Mouse (Mus musculus) gastrocnemius, adult 8-10 months (tissue): ENCODE results near the gene 4930524B15Rik. TPM values are rescaled to one million over a fixed set of nuclear protein-coding genes. Genes with fewer than 3 reads are reported as not detected.

ENCODE experiments used
- total RNA-seq, 4 experiments: library from RNA; stranded (reverse); gene quantifications; 2 replicates each; pipeline ENCODE4 v1.2.4; 2022

4930524B15Rik gene
- total RNA-seq, 4 experiments from 2014 or later = not detected

Other genes starting within 250 kb of the 4930524B15Rik start
- gene Cpeb4, start 93.4 kb upstream of the 4930524B15Rik start, total RNA-seq = 100 to 1,000 TPM in 2 of 4 experiments, 10 to 100 TPM in 2; 81.9 to 144 (median 103) TPM
- gene Nsg2, start 34.9 kb downstream of the 4930524B15Rik start, total RNA-seq = under 1 TPM in 2 of 4 experiments, not detected in 2; 0.15 to 0.19 TPM
- gene Il9r, start 234.7 kb downstream of the 4930524B15Rik start, total RNA-seq = under 1 TPM in 1 of 4 experiments, not detected in 3; 0.29 TPM
- gene Snrnp25, start 239.8 kb downstream of the 4930524B15Rik start, total RNA-seq = 10 to 100 TPM in 2 of 4 experiments, 1 to 10 TPM in 2; 9.4 to 12.5 (median 10.0) TPM